ENCODE assay signal across 27 mouse cellular contexts in the genomic region with DNA sequence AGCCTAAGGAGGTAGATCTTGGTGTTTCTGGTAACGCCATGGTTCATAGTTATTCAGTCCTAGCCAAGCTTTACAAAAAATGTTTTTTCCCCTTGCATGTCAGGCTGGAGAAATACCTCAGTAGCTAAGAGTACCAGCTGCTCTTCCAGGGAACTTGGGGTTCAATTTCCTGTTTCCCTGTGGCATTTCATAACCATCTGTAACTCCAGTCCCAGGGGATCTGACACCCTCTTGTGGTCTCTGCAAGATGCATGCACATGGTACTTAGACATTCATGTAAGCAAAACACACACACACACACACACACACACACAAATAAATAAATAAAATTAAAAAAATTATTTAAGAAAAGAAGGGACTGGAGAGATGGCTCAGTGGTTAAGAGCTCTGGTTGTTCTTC. TPM values are rescaled to one million over a fixed set of nuclear protein-coding genes. Genes with fewer than 3 reads are reported as not detected.
DNase-seq lines count a peak whose midpoint lies in the region; ATAC-seq and TF ChIP-seq lines count a peak whose summit lies in the region.
"Had no signal": no experiment of that assay in that cellular context is flagged by ENCODE, and none has a peak within 500 bp of the region (broad histone marks: within the 10 kb centered on the region; RNA-seq: fewer than 3 reads in every experiment).

No protein-coding gene starts in this region.

- H3K4me2 ChIP-seq in intestine, postnatal 0 days (replicated peaks; ENCODE audit: low read depth), result no peak overlapping the region
- H3K4me2 ChIP-seq in intestine, embryonic 15.5 days (replicated peaks), result no peak overlapping the region
- no peak overlapping the region for H3K4me2 ChIP-seq in lung, embryonic 14.5 days
- H3K4me2 ChIP-seq in midbrain, postnatal 0 days (ENCODE audit: low read depth, low read length, poor library complexity, severe bottlenecking), result no peak overlapping the region
- H3K4me2 ChIP-seq in midbrain, embryonic 14.5 days (ENCODE audit: low read length), result no peak overlapping the region
- H3K4me2 ChIP-seq: embryonic facial prominence, embryonic 12.5 days; forebrain, embryonic 15.5 days; neural tube, embryonic 13.5 days had no signal

- 78% methylated on average over 1 of the region's 1 CpGs for WGBS in intestine, postnatal 0 days
- 88% methylated on average over 1 of the region's 1 CpGs for WGBS in intestine, embryonic 15.5 days
- 90% methylated on average over 1 of the region's 1 CpGs for WGBS in lung, embryonic 14.5 days
- WGBS in midbrain, postnatal 0 days, result 85% methylated on average over 1 of the region's 1 CpGs
- WGBS in midbrain, embryonic 14.5 days, result 97% methylated on average over 1 of the region's 1 CpGs

- TF ChIP-seq CTCF in intestine, postnatal 0 days (IDR thresholded peaks at IDR 0.05; ENCODE audit: low read depth), result peak; percentile 37
- peak; percentile 26; the same call in 1 of the 2 replicates for TF ChIP-seq CTCF in lung, embryonic 14.5 days (IDR thresholded peaks at IDR 0.05; ENCODE audit: low read depth)
- TF ChIP-seq CTCF in midbrain, postnatal 0 days (IDR thresholded peaks at IDR 0.05), result peak; percentile 34; the same call in 1 of the 2 replicates

- DNase-seq in lung, embryonic 14.5 days, result peak; percentile 30
- no peak for DNase-seq in lung, postnatal 14 days
- no peak for DNase-seq in midbrain, postnatal 0 days (ENCODE audit: low spot score)
- no peak for DNase-seq in midbrain, embryonic 14.5 days
- DNase-seq in left cerebral cortex, adult 8-10 months (ENCODE audit: low spot score in 2 of 2), result no peak
- DNase-seq: adrenal gland, postnatal 36 days; cerebellum, adult 8-10 months; cerebellum, postnatal 36 days; embryo, embryonic 11 days; gastrocnemius, postnatal 10 days; heart, postnatal 14 days; kidney, postnatal 4 days; liver; right cerebral cortex, postnatal 4 days; thymus, adult 2 months; thymus, postnatal 36 days had no signal

- no peaks in the 10 kb centered on the region for H3K4me1 ChIP-seq in intestine, postnatal 0 days (replicated peaks; ENCODE audit: control insufficient read depth, insufficient read depth, low read length)
- no peaks in the 10 kb centered on the region for H3K4me1 ChIP-seq in intestine, embryonic 15.5 days (replicated peaks)
- H3K4me1 ChIP-seq in lung, embryonic 14.5 days (ENCODE audit: insufficient read depth), result peaks cover 4% of the 10 kb centered on the region
- peaks cover 3% of the 10 kb centered on the region; the same call in 1 of the 2 replicates for H3K4me1 ChIP-seq in midbrain, postnatal 0 days (ENCODE audit: insufficient read depth, low read length)
- no peaks in the 10 kb centered on the region for H3K4me1 ChIP-seq in midbrain, embryonic 14.5 days (ENCODE audit: control insufficient read depth, insufficient read depth, low read length)
- H3K4me1 ChIP-seq: embryonic facial prominence, embryonic 12.5 days had no signal

- H3K27me3 ChIP-seq in intestine, postnatal 0 days (replicated peaks; ENCODE audit: control insufficient read depth, insufficient read depth, low read length), result peaks cover 3% of the 10 kb centered on the region; the same call in 1 of the 2 replicates
- 0 out of 2 replicates have a peak, but pooled peaks cover 3% of the 10 kb centered on the region for H3K27me3 ChIP-seq in intestine, embryonic 15.5 days (replicated peaks)
- H3K27me3 ChIP-seq in lung, embryonic 14.5 days (ENCODE audit: insufficient read depth, low read length), result no peaks in the 10 kb centered on the region
- peaks cover 4% of the 10 kb centered on the region; the same call in 1 of the 2 replicates for H3K27me3 ChIP-seq in midbrain, postnatal 0 days (ENCODE audit: insufficient read depth, low read length)
- H3K27me3 ChIP-seq in midbrain, embryonic 14.5 days (ENCODE audit: control insufficient read depth, insufficient read depth, low read length), result 0 out of 2 replicates have a peak, but pooled peaks cover 3% of the 10 kb centered on the region
- H3K27me3 ChIP-seq: forebrain, embryonic 15.5 days had no signal

- H3K36me3 ChIP-seq in intestine, postnatal 0 days (ENCODE audit: control insufficient read depth, insufficient read depth), result no peaks in the 10 kb centered on the region
- no peaks in the 10 kb centered on the region for H3K36me3 ChIP-seq in intestine, embryonic 15.5 days
- H3K36me3 ChIP-seq in lung, embryonic 14.5 days (ENCODE audit: insufficient read depth), result no peaks in the 10 kb centered on the region
- H3K36me3 ChIP-seq in midbrain, postnatal 0 days (ENCODE audit: insufficient read depth, low read length), result no peaks in the 10 kb centered on the region
- H3K36me3 ChIP-seq in midbrain, embryonic 14.5 days (ENCODE audit: control insufficient read depth, insufficient read depth, low read length), result no peaks in the 10 kb centered on the region
- H3K36me3 ChIP-seq: embryonic facial prominence, embryonic 12.5 days; forebrain, embryonic 15.5 days; hindbrain, embryonic 10.5 days; neural tube, embryonic 13.5 days had no signal

- no peak overlapping the region for H3K9ac ChIP-seq in intestine, postnatal 0 days (ENCODE audit: low read depth, low read length)
- no peak overlapping the region for H3K9ac ChIP-seq in intestine, embryonic 15.5 days
- H3K9ac ChIP-seq in lung, embryonic 14.5 days, result no peak overlapping the region
- H3K9ac ChIP-seq in midbrain, postnatal 0 days (replicated peaks; ENCODE audit: low read length, poor library complexity, severe bottlenecking), result no peak overlapping the region
- no peak overlapping the region for H3K9ac ChIP-seq in midbrain, embryonic 14.5 days (replicated peaks; ENCODE audit: low read length)
- H3K9ac ChIP-seq: embryonic facial prominence, embryonic 12.5 days; forebrain, embryonic 15.5 days; neural tube, embryonic 13.5 days had no signal

- no peak for ATAC-seq in intestine, postnatal 0 days
- no peak for ATAC-seq in intestine, embryonic 15.5 days
- ATAC-seq in lung, embryonic 14.5 days (ENCODE audit: insufficient read depth), result no peak
- ATAC-seq in midbrain, postnatal 0 days (ENCODE audit: low FRiP score), result no peak
- no peak for ATAC-seq in midbrain, embryonic 14.5 days (ENCODE audit: low FRiP score, low TSS enrichment)
- ATAC-seq: CD4-positive, CD25-positive, alpha-beta regulatory T cell, adult 4 months; forebrain, embryonic 15.5 days; hindbrain, embryonic 16.5 days; intestine, embryonic 16.5 days; midbrain, embryonic 16.5 days had no signal

- no peak overlapping the region for H3K27ac ChIP-seq in intestine, postnatal 0 days (ENCODE audit: low read depth, low read length)
- no peak overlapping the region for H3K27ac ChIP-seq in intestine, embryonic 15.5 days
- H3K27ac ChIP-seq in lung, embryonic 14.5 days (ENCODE audit: low read depth), result no peak overlapping the region
- H3K27ac ChIP-seq in midbrain, postnatal 0 days (ENCODE audit: low read depth, low read length), result no peak overlapping the region
- H3K27ac ChIP-seq in midbrain, embryonic 14.5 days (replicated peaks; ENCODE audit: low read depth, low read length), result no peak overlapping the region
- H3K27ac ChIP-seq: embryonic facial prominence, embryonic 12.5 days; forebrain, embryonic 15.5 days; hindbrain, embryonic 10.5 days; macrophage; neural tube, embryonic 13.5 days had no signal

- no peaks in the 10 kb centered on the region for H3K9me3 ChIP-seq in intestine, postnatal 0 days (ENCODE audit: control insufficient read depth)
- H3K9me3 ChIP-seq in intestine, embryonic 15.5 days, result no peaks in the 10 kb centered on the region
- no peaks in the 10 kb centered on the region for H3K9me3 ChIP-seq in lung, embryonic 14.5 days (ENCODE audit: low read depth, low read length)
- H3K9me3 ChIP-seq in midbrain, postnatal 0 days (ENCODE audit: low read length), result no peaks in the 10 kb centered on the region
- H3K9me3 ChIP-seq in midbrain, embryonic 14.5 days (ENCODE audit: control insufficient read depth, low read length), result no peaks in the 10 kb centered on the region
- H3K9me3 ChIP-seq: embryonic facial prominence, embryonic 12.5 days; forebrain, embryonic 15.5 days; hindbrain, embryonic 10.5 days; neural tube, embryonic 13.5 days had no signal

- H3K4me3 ChIP-seq in intestine, postnatal 0 days (ENCODE audit: low read depth, low read length), result no peak overlapping the region
- no peak overlapping the region for H3K4me3 ChIP-seq in intestine, embryonic 15.5 days (replicated peaks)
- no peak overlapping the region for H3K4me3 ChIP-seq in lung, embryonic 14.5 days (ENCODE audit: low read depth, low read length)
- H3K4me3 ChIP-seq in midbrain, postnatal 0 days (ENCODE audit: low read depth, low read length), result no peak overlapping the region
- H3K4me3 ChIP-seq in midbrain, embryonic 14.5 days (replicated peaks; ENCODE audit: low read depth, low read length), result no peak overlapping the region
- H3K4me3 ChIP-seq: embryonic facial prominence, embryonic 12.5 days; forebrain, embryonic 15.5 days; hindbrain, embryonic 10.5 days; neural tube, embryonic 13.5 days had no signal

RNA-seq across cellular contexts. Expression of a gene that starts 36.9 kb away (rescaled TPM):
- polyA plus RNA-seq in intestine, postnatal 0 days (2015; fragmentation: Nextera tagmentation; extraction: Ambion mirVana), result 74.1 and 74.4 TPM in 2 replicates
- polyA plus RNA-seq in intestine, embryonic 15.5 days (2015; fragmentation: Nextera tagmentation; extraction: Ambion mirVana), result 152 and 158 TPM in 2 replicates
- polyA plus RNA-seq in lung, embryonic 14.5 days (2014; fragmentation: Nextera tagmentation; extraction: Ambion mirVana), result 160 and 162 TPM in 2 replicates
- 250 and 271 TPM in 2 replicates for total RNA-seq in midbrain, postnatal 0 days (2014; rRNA removed)
- polyA plus RNA-seq in midbrain, postnatal 0 days (2015; fragmentation: Nextera tagmentation; extraction: Ambion mirVana), result 405 and 423 TPM in 2 replicates
- 327 and 333 TPM in 2 replicates for polyA plus RNA-seq in midbrain, embryonic 14.5 days (2014; fragmentation: Nextera tagmentation; extraction: Ambion mirVana)
- total RNA-seq in left cerebral cortex, adult 8-10 months (2022), result 100 to 1,000 TPM; 187 to 208 (median 193) TPM
